Mouse (Mus musculus): Measurements from ENCODE around the gene Shoc2. TPM values are rescaled to one million over a fixed set of nuclear protein-coding genes. Genes with fewer than 3 reads are reported as not detected.

Gene Shoc2
- polyA plus RNA-seq, 2 experiments = 26.9 to 44.8 TPM

DNA sequence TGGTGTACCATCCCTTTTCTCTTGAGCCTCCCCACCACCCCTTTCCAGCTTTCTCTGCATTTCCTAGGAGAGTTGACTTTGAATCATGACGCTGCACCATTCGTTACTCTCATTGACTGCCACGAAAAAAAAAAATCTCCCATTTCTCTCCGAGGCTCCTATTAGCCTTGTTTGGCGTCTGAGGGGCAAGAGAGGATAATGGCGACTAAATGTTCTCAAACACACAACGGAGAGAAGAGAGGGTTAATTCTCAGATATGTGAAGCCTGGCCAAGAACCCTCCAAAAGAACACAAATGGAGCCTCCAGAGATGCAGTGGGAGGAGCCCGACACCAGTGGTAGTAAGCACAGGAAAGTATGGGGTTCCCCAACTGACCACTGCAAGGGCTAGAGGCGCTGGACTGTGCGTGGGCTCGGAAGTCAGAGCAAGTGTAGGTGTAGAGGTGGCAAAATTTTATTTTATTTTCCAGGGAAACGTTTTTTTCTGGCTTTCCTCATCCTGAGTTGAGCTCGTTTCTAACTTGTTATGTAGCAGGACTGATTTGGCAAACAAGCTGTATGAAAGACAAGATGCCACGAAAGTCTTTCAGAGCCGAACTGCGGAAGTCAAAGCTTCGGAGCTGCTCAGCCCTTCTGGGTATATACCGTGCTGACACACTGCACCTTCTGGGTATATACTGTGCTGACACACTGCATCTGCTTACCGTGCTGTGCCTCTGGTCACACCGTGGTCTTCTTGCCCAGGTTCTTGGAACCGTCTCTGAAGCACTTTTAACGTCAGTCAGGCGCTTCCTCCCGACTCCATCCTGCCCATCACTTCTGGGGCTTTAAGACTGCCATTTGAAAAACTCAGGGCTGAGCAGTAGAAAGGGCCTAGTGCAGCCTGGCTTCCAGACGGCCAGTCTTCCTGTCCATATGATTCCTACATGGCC lies 44.9 kb upstream of the Shoc2 start:
- DNase-seq (ENCODE audit: low spot score) = no peak
- Histone ChIP-seq H3K4me2 (replicated peaks; ENCODE audit: low read depth, low read length, severe bottlenecking) (no peak overlapping the region), H3K4me1 (ENCODE audit: control insufficient read depth, insufficient read depth, low read length) (peaks cover 34% of the 10 kb centered on the region), H3K9me3 (ENCODE audit: control insufficient read depth, low read length) (no peaks in the 10 kb centered on the region), H3K36me3 (ENCODE audit: control insufficient read depth, insufficient read depth, low read length) (no peaks in the 10 kb centered on the region), H3K9ac (ENCODE audit: low read depth, low read length, severe bottlenecking) (no peak overlapping the region), H3K27me3 (ENCODE audit: control insufficient read depth, insufficient read depth, low read length) (no peaks in the 10 kb centered on the region), H3K27ac (replicated peaks; ENCODE audit: low read depth, low read length) (no peak overlapping the region), H3K4me3 (replicated peaks; ENCODE audit: low read length) (no peak overlapping the region)
- no peak for TF ChIP-seq POLR2A (IDR thresholded peaks at IDR 0.05; ENCODE audit: borderline replicate concordance, extremely low read depth, insufficient read depth, insufficient read length)
- WGBS = 80% methylated on average over 25 of the region's 25 CpGs
- ATAC-seq (ENCODE audit: low FRiP score, low read depth) = no peak

DNA sequence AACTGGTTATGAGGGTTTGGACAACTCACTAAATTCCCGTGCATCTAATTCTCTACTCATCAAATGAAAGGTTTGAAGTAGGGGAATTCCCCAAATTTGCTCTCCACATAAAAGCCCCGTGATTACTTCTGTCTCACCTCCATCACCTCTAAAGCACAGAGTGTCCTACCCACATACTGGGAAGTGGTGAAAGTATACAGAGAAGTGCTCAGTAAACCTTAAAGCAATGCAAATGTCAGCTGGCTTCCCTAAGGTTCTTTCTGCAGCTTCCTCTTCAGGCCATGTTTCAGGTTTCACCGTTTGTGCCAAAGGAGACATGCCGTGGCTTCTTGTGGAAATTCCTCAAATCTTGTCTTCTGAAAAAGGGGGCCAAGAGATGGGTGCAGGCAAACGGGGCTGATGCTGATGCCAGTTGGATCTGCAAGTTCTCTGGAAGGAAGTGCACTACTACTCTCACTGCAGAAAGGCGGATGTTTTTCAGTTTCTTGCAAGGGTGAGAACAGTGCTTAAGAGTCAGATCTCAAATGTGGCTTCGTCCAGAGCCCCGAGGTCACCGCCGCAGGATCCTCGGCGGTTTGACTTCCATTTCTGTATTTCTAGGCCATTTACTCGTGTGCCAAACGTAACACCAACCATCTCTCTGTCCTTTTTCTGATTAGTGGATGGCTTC lies 44.0 kb upstream of the Shoc2 start:
- Histone ChIP-seq H3K4me3 (replicated peaks; ENCODE audit: low read length) (no peak overlapping the region), H3K4me1 (ENCODE audit: control insufficient read depth, insufficient read depth, low read length) (peaks cover 32% of the 10 kb centered on the region), H3K9ac (ENCODE audit: low read depth, low read length, severe bottlenecking) (no peak overlapping the region), H3K36me3 (ENCODE audit: control insufficient read depth, insufficient read depth, low read length) (no peaks in the 10 kb centered on the region), H3K9me3 (ENCODE audit: control insufficient read depth, low read length) (no peaks in the 10 kb centered on the region), H3K27ac (replicated peaks; ENCODE audit: low read depth, low read length) (no peak overlapping the region), H3K27me3 (ENCODE audit: control insufficient read depth, insufficient read depth, low read length) (no peaks in the 10 kb centered on the region), H3K4me2 (replicated peaks; ENCODE audit: low read depth, low read length, severe bottlenecking) (no peak overlapping the region)
- DNase-seq (ENCODE audit: low spot score) (no peak), ATAC-seq (ENCODE audit: low FRiP score, low read depth) (no peak)
- WGBS = 74% methylated on average over 14 of the region's 14 CpGs
- TF ChIP-seq POLR2A (IDR thresholded peaks at IDR 0.05; ENCODE audit: borderline replicate concordance, extremely low read depth, insufficient read depth, insufficient read length) = no peak

DNA sequence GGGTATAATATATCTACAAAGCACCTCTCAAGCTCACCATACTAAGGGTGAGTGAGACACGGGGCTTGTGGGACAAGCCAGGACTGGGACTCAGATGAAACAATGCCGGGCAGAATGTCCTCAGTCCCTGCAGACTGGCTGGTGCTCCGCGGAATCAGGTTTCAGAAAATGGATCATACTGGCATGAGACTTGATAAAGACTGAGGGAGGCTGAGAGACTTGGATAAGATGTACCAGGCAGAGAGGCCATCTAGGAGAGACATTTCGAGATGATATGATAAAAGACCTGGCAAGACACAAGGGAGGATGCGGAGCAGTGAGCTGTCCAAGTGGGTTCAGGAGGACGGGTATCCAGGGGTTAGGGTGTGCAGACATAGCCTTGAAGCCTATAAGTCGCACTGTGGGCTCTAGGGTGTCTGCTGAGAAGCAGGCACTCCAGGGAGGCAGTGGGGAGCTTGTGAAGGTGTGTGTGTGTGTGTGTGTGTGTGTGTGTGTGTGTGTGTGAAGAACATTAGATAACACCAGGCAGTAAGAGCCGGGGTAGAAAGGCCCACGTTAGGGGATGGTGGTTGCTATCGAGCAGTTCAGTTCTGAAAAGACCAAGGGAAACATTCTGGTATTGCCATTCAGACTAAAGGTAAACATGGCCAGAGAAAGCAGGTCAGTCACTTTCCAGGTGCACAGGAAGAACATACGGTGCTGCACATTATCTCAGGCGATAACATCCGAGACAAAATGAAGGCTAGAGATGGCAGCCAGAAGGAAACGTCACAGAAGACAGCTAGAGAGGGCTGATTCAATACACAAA lies 42.0 kb upstream of the Shoc2 start:
- Histone ChIP-seq H3K36me3 (ENCODE audit: control insufficient read depth, insufficient read depth, low read length) (no peaks in the 10 kb centered on the region), H3K4me1 (ENCODE audit: control insufficient read depth, insufficient read depth, low read length) (peaks cover 31% of the 10 kb centered on the region), H3K27me3 (ENCODE audit: control insufficient read depth, insufficient read depth, low read length) (no peaks in the 10 kb centered on the region), H3K9ac (ENCODE audit: low read depth, low read length, severe bottlenecking) (peak overlapping the region; percentile 95), H3K27ac (replicated peaks; ENCODE audit: low read depth, low read length) (peak overlapping the region; percentile 89), H3K4me2 (replicated peaks; ENCODE audit: low read depth, low read length, severe bottlenecking) (peak overlapping the region; percentile 73), H3K4me3 (replicated peaks; ENCODE audit: low read length) (peak overlapping the region; percentile 97), H3K9me3 (ENCODE audit: control insufficient read depth, low read length) (no peaks in the 10 kb centered on the region)
- no peak for TF ChIP-seq POLR2A (IDR thresholded peaks at IDR 0.05; ENCODE audit: borderline replicate concordance, extremely low read depth, insufficient read depth, insufficient read length)
- 59% methylated on average over 15 of the region's 15 CpGs for WGBS
- DNase-seq (ENCODE audit: low spot score) = no peak
- ATAC-seq (ENCODE audit: low FRiP score, low read depth) = no peak

GRCm38 (mm10) chr19:53902739-53903487 lies 41.2 kb upstream of the Shoc2 start:
- ATAC-seq (ENCODE audit: low FRiP score, low read depth) (peak; percentile 98), DNase-seq (ENCODE audit: low spot score) (peak; percentile 96)
- Histone ChIP-seq H3K4me3 (replicated peaks; ENCODE audit: low read length) (peak overlapping the region; percentile 97), H3K9ac (ENCODE audit: low read depth, low read length, severe bottlenecking) (peak overlapping the region; percentile 95), H3K4me2 (replicated peaks; ENCODE audit: low read depth, low read length, severe bottlenecking) (peak overlapping the region; percentile 73), H3K9me3 (ENCODE audit: control insufficient read depth, low read length) (no peaks in the 10 kb centered on the region), H3K36me3 (ENCODE audit: control insufficient read depth, insufficient read depth, low read length) (peaks cover 5% of the 10 kb centered on the region), H3K27me3 (ENCODE audit: control insufficient read depth, insufficient read depth, low read length) (no peaks in the 10 kb centered on the region), H3K27ac (replicated peaks; ENCODE audit: low read depth, low read length) (peak overlapping the region; percentile 92), H3K4me1 (ENCODE audit: control insufficient read depth, insufficient read depth, low read length) (peaks cover 31% of the 10 kb centered on the region)
- TF ChIP-seq POLR2A (IDR thresholded peaks at IDR 0.05; ENCODE audit: borderline replicate concordance, extremely low read depth, insufficient read depth, insufficient read length) = peak; percentile 86
- WGBS = 1% methylated on average over 54 of the region's 61 CpGs

All from limb, embryonic 14.5 days (tissue).